Mouse (Mus musculus): ENCODE data around the gene R3hdm2. TPM values are rescaled to one million over a fixed set of nuclear protein-coding genes. Genes with fewer than 3 reads are reported as not detected.

The R3hdm2 gene
- total RNA-seq, 2 experiments from 2014 or later = 38.5 to 46.8 TPM

DNA sequence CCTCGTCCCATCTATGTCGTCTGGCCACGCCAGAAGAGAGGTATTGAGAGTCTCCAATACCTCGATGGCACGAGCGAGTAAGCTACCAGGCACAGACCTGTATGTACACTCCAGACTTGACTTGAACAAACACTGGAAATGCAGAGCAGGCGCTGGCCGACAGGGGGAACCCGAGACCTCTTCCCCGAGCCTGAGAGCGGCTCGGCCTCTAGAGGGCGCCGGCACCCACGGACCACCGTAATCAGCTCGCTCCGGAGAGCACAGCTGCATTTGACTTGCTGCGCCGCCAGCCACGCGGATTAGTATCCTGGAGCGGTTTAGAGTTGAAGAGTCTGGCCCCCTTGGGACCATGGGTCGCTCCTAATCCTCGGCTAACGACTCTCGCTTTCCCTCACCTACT, 132.7 kb downstream of the R3hdm2 start:
- ATAC-seq (replicated peaks; ENCODE audit: low FRiP score, low TSS enrichment, poor library complexity, severe bottlenecking) = peak; percentile 61

DNA sequence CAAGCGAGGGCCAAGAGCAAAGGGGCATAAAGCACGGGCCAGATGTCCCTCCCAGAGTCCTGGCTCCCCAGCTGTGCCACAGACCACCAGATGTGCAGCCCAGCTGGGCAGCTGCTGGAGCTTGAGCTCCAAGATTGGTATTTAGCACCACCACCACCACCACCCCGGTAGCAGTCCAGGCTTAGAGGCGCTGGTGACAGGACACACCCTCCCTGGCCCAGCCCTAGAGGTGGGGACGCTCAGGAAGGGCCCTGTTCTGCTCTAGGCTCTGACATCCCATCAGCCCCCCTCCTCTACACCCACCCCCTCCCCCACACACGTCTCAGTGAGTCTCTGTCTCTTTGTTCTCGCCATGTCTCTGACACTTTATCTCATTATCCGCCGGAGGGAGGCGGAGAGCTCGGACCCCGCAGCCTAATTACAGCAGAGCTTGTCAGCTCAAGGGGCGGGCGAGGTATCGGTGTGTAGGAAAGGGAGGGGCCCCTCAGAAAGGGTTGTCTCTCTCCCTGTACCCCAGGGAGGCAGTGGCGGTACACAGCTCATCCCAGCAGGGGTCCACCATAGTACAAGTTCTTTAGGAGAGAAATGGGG, 133.5 kb downstream of the R3hdm2 start:
- ATAC-seq (replicated peaks; ENCODE audit: low FRiP score, low TSS enrichment, poor library complexity, severe bottlenecking) = peak; percentile 26; the same call in 1 of the 2 replicates

DNA sequence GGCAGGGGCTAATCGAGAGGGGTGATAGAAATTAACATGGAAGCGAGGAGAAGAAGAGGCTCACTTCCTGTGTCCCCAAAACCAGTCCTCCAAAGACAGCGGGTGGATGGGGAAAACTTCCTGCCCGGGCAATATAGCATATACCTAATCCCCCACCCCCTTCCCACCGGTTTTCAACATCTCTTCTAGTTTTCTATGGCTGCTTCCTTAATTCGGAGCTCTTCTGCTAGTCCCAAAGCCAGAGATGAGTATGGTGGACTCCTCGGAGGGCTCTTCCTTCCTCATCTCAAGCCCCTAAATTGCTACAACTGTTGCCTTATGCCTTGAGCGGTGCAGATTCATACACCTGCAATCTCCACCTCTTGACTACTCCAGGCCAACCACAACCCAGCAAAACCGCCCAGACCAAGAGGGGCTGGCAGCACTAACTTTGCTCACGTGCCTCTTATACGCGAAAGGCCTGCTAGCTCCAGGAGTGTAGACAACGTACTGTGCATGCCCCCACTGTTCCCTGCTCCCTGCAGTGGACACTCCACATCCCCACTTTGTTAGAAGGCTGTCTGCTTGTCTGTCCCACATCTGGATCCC, 134.1 kb downstream of the R3hdm2 start:
- no peak for ATAC-seq (replicated peaks; ENCODE audit: low FRiP score, low TSS enrichment, poor library complexity, severe bottlenecking)

DNA sequence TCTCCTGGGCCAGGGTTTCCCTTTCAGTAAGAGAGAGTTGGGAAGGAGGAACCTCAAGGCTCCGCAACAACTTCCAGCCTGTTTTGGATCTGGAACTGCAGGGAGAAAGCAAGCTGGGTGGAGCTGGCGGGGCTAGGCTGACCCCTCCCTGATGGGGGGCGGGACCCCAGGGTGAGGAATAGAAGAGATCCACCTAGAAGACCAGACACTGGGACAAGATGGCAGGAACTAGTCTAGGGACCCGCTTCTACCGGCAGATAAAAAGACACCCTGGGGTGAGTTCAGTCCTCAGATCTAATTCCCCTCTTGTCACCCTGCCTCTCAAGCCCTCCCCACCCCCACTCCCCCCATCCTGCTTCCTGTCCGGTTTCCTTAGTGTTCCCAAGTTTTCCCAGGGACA, 134.6 kb downstream of the R3hdm2 start, which contains the start of gene Ndufa4l2:
Gene Ndufa4l2, plus strand, starts transcription at position 204 of the 400 bp plus-strand sequence.
- ATAC-seq (replicated peaks; ENCODE audit: low FRiP score, low TSS enrichment, poor library complexity, severe bottlenecking) = no peak

- ATAC-seq (replicated peaks; ENCODE audit: low FRiP score, low TSS enrichment, poor library complexity, severe bottlenecking) = no peak
Observed at GRCm38 (mm10) chr10:127515271-127515982, 135.3 kb downstream of the R3hdm2 start.

- ATAC-seq (replicated peaks; ENCODE audit: low FRiP score, low TSS enrichment, poor library complexity, severe bottlenecking) = no peak
Observed at GRCm38 (mm10) chr10:127515983-127516459, 135.9 kb downstream of the R3hdm2 start.

DNA sequence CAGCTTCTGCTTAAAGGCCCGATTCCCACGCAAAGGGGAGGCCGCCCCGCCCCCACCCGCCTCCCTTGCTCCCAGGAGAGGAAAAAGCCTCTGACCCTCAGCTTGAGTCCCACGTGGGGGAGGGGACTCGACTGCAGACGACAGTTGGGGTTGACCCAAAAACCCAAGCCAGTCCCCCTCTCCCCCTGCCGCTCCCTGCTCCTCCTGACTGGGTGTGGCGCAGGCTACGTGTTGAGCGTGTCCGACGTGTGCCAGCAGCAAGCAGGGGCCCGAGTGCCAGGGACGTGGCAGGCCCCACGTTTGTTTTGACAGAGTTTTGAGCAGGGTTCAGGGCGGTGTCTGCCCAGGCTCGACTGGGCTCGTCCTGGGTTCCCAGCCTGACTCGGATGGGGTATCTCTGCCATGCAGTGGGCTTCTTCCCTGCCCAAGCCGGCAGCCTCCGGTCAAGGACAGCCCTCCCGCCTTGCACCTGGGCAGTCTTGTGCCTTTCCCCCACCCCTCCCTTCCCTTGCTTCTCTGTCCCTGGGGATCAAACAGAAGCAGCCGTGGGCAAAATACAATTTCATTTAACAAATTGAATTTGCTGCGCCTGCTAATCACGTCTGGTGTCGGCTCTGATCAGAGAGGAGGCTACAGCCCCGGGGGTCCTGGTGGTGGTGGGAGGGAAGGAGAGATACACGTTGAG, 136.6 kb downstream of the R3hdm2 start:
- no peak for ATAC-seq (replicated peaks; ENCODE audit: low FRiP score, low TSS enrichment, poor library complexity, severe bottlenecking)

GRCm38 (mm10) chr10:127517941-127518340, 137.8 kb downstream of the R3hdm2 start:
- ATAC-seq (replicated peaks; ENCODE audit: low FRiP score, low TSS enrichment, poor library complexity, severe bottlenecking) = no peak

DNA sequence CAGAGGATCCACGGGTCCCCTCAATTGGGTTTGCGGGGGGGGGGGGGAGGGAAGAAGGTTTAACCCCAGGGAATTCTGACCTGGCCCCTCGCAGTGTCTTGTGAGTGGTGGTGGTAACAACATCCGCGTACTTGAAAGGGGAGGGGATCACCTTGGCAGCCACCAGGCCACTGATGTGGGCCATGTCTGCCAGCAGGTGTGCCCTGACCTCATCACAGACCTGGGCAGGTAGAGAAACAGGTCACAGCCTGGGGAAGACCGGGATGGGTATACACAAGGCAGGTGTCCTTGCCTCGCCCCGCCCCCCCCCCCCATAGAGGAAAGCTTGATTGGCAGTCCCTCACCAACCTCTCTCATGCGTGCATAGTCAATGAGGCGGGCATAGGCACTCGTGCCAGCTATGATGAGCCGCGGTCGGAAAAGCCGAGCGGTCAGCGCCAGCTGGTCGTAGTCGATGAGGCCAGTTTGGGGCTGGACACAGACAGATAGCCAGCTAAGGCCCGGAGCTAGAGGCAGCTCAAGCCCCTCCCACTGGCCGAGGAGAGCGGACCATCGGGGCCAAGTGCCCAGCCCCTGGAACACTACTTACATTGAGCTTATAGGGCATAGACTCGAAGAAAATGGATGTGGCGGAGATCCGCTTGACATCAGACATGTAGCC, 139.0 kb downstream of the R3hdm2 start:
- no peak for ATAC-seq (replicated peaks; ENCODE audit: low FRiP score, low TSS enrichment, poor library complexity, severe bottlenecking)

GRCm38 (mm10) chr10:127519903-127520713, 140.0 kb downstream of the R3hdm2 start:
- ATAC-seq (replicated peaks; ENCODE audit: low FRiP score, low TSS enrichment, poor library complexity, severe bottlenecking) = no peak

DNA sequence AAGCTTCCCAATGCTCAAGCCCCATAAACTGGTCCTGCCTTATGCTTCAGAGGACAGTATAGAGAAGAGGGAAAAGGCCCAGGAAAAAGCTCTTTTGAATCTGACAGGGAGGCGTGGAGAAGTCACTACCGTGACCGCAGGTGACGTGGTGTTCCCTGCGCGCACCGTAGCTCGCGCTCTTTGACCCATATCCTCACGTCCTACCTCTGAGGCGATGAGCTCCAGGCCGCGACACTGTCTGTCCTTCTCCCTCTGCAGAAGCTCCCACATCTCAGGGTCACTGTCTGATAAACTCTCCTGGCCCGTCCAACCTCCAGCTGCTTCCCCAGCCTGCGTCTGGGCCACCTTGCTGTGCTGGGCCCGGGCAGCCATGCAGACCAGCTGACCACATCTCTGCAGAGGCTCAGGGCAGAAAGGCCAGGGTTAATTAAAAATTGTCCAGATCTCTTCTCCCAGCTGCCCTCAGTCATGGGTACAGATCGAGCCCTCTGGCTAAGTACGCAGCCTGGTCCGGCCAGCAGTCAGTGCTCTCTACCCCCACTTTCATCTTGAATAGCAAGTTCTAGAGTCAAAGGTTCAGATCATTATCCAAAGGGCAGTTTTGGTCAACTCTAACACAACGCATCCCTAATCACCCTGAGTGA, 140.7 kb downstream of the R3hdm2 start:
- ATAC-seq (replicated peaks; ENCODE audit: low FRiP score, low TSS enrichment, poor library complexity, severe bottlenecking) = no peak

- peak; percentile 66 for ATAC-seq (replicated peaks; ENCODE audit: low FRiP score, low TSS enrichment, poor library complexity, severe bottlenecking)
Observed at GRCm38 (mm10) chr10:127521611-127522080, 141.5 kb downstream of the R3hdm2 start.

DNA sequence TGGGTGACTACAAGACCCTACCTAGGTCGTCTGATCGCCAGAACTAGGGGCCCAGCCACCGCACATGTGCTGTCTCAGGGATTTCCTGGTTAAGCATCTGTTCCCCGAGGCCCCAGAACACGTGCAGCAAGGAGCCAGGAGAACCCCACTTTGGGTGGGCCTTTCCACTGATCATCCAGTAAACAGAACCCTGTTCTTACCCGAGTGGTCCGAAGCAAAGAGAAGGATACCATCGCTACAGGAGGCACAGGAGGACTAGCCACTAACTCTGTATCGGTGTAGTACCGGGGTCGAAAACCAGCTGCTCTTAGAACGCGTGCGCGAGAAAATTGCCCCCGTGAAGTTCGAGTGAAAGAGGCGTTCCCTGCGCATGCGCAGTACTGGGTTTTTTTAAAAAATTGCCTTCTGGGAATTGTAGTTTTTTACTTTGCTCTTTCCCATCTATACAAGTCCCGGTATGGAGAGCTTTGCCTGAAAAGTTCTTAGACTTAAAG, 142.0 kb downstream of the R3hdm2 start, which contains the start of gene Shmt2:
Gene Shmt2, minus strand, starts transcription at position 357 of the 494 bp plus-strand sequence.
- peak; percentile 51 for ATAC-seq (replicated peaks; ENCODE audit: low FRiP score, low TSS enrichment, poor library complexity, severe bottlenecking)

- no peak for ATAC-seq (replicated peaks; ENCODE audit: low FRiP score, low TSS enrichment, poor library complexity, severe bottlenecking)
Observed at GRCm38 (mm10) chr10:127524646-127525255, 144.6 kb downstream of the R3hdm2 start.

DNA sequence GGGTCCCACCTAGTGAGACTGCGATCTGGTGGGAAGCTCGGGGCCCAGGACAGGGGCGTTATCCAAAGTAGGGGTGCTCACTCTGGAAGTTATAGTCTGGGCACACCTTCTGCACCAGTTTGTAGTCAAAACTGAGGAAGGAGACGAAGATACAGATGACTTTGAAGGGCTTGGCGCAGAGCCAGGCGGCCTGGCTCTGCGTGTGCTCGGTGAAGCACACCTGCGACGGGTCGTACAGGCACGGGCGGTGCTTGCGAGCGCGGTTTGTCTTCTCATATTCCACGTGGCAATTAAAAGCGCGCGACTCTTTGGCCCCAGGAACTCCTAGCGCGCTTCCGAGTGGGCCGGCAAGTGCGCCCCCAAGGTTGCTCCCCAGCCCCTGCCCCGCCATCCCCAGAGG, 145.9 kb downstream of the R3hdm2 start:
- no peak for ATAC-seq (replicated peaks; ENCODE audit: low FRiP score, low TSS enrichment, poor library complexity, severe bottlenecking)

- ATAC-seq (replicated peaks; ENCODE audit: low FRiP score, low TSS enrichment, poor library complexity, severe bottlenecking) = peak; percentile 61
Observed at GRCm38 (mm10) chr10:127526681-127527080, 146.6 kb downstream of the R3hdm2 start.

DNA sequence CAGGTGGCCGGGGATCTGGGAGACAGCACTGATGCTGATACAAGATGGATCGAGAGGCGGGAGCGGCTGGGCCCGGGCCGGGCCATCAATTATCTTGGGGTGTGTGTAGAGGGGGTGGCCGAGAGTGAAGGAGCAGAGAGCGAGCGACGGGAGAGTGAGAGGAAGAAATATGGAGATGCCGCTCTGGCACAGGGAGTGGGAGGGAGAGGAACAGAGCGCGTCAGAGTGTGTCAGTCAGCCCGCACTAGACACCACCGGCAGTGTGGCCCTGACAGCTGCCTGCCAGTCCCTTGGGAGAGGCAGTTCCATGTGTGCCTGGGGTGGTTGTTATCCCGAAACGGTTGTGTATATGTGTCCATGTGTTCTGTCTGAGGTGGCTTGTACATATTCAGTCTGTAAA, 147.4 kb downstream of the R3hdm2 start:
- no peak for ATAC-seq (replicated peaks; ENCODE audit: low FRiP score, low TSS enrichment, poor library complexity, severe bottlenecking)
